Mouse (Mus musculus) liver, embryonic 14.5 days (tissue): ENCODE results near the gene Cmas.

Experiments used
- CTCF ChIP-seq: IDR thresholded peaks from 2 replicates; pipeline ENCODE4 v1.5.1; 2016; ENCODE audit warnings: antibody characterized with exemption, low read depth, control low read depth
- EP300 ChIP-seq: IDR thresholded peaks from 2 replicates; pipeline ENCODE4 v1.6.1; 2016; ENCODE audit warnings: antibody characterized with exemption, low read depth

DNA sequence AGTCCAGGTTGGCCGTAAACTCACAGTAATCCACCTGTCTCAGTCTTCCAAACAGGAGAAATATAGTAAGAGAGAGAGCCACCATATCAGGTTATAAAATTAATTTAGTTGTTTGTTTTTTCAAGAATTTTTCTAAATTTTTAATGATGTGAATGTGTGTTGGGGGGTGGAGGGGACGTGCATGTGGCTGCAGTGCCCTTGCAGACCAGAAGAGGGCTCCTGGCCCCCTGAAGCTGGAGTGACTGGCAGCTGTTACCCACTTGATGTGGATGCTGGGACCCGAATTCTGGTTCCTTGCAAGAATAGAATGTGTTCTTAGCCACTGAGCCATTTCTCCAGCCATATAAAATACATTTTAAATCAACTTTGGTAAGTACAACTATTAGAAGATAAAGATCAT lies 49.8 kb upstream of the Cmas start:
- TF ChIP-seq EP300 (no peak), CTCF (peak; percentile 70)
